Mouse (Mus musculus): Measurements from ENCODE around the gene Apaf1. TPM values are rescaled to one million over a fixed set of nuclear protein-coding genes. Genes with fewer than 3 reads are reported as not detected.
A peak's percentile ranks its signal among the peaks of the same experiment; 100 is the strongest.

Apaf1 gene
- polyA plus RNA-seq, 1 experiment from 2014 or later: 20.0 TPM

DNA sequence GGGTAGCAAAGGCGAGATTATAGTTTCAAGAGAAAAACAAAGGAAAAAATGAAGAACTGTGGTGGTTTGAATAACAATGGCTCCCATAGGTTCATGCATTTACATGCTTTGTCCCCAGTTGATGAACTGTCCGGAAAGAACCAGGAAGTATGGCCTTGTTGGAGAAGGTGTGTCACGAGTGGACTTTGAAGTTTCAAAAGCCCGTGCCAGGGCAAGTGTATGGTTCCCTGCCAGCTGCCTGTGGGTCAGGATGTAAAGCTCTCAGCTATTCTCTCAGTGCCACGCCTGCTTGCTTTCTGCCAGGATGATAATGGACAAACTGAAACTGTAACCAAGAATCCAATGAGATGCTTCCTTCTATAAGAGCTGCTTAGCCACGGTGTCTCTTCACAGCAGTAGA lies 20.2 kb downstream of the Apaf1 start:
- Histone ChIP-seq H3K9ac (ENCODE audit: low read depth, low read length) (no peak overlapping the region), H3K4me2 (no peak overlapping the region), H3K4me1 (replicated peaks; ENCODE audit: control insufficient read depth, insufficient read depth, low read length) (no peaks in the 10 kb centered on the region), H3K27ac (ENCODE audit: low read depth, low read length) (no peak overlapping the region), H3K27me3 (replicated peaks; ENCODE audit: control insufficient read depth, insufficient read depth, low read length) (no peaks in the 10 kb centered on the region), H3K36me3 (ENCODE audit: control insufficient read depth, insufficient read depth, low read length) (peaks cover 24% of the 10 kb centered on the region), H3K9me3 (ENCODE audit: control insufficient read depth, low read length) (no peaks in the 10 kb centered on the region), H3K4me3 (ENCODE audit: low read depth, low read length) (no peak overlapping the region)
- WGBS: 93% methylated on average over 6 of the region's 6 CpGs
- DNase-seq (ENCODE audit: low spot score): no peak
- no peak for ATAC-seq (replicated peaks; ENCODE audit: low FRiP score)

DNA sequence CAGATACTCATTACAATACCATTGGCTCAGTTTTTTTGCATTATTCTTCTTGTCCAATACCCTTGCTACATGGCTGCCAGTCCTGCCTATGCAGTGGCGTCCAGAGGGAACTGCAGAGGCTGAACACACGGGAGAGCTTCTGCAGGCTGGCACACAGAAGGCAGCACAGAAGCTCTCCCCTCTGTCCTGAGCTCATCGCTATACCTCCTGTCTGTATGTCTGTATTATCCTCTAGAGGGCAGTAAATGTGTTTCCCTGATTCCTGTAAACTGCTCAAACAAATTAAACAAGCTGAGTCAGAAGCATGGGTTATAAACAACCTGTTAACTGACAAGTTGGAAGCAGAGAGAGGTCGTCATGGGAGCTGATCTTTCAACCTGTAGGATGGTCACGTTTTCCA lies 21.8 kb downstream of the Apaf1 start:
- peak; percentile 49 for ATAC-seq (replicated peaks; ENCODE audit: low FRiP score)
- no peak overlapping the region for H3K9ac ChIP-seq (ENCODE audit: low read depth, low read length)
- H3K27me3 ChIP-seq (replicated peaks; ENCODE audit: control insufficient read depth, insufficient read depth, low read length): no peaks in the 10 kb centered on the region
- WGBS: 40% methylated on average over 5 of the region's 5 CpGs
- H3K4me2 ChIP-seq: no peak overlapping the region
- no peak overlapping the region for H3K4me3 ChIP-seq (ENCODE audit: low read depth, low read length)
- H3K36me3 ChIP-seq (ENCODE audit: control insufficient read depth, insufficient read depth, low read length): peaks cover 15% of the 10 kb centered on the region
- no peak for DNase-seq (ENCODE audit: low spot score)
- H3K4me1 ChIP-seq (replicated peaks; ENCODE audit: control insufficient read depth, insufficient read depth, low read length): no peaks in the 10 kb centered on the region
- H3K9me3 ChIP-seq (ENCODE audit: control insufficient read depth, low read length): no peaks in the 10 kb centered on the region
- no peak overlapping the region for H3K27ac ChIP-seq (ENCODE audit: low read depth, low read length)

DNA sequence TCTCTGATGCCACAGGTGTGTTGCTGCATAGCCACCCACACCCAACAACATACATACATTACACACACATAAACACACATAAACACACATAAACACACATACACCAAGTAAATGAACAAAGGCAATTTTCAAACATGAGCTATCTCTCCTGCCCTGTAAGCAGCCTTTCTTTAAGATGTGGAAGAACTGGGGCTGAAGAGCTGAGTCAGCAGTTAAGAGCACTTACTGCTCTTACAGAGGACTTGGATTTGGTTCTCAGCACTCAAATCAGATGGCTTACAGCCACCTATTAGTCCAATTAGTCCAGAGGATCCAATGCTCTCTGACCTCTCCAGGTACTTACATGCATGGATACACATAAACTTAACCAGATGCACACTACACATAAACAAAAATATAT lies 29.8 kb downstream of the Apaf1 start:
- H3K4me2 ChIP-seq: no peak overlapping the region
- no peak overlapping the region for H3K27ac ChIP-seq (ENCODE audit: low read depth, low read length)
- DNase-seq (ENCODE audit: low spot score) (no peak), ATAC-seq (replicated peaks; ENCODE audit: low FRiP score) (no peak)
- no peaks in the 10 kb centered on the region for H3K9me3 ChIP-seq (ENCODE audit: control insufficient read depth, low read length)
- H3K4me3 ChIP-seq (ENCODE audit: low read depth, low read length): no peak overlapping the region
- H3K4me1 ChIP-seq (replicated peaks; ENCODE audit: control insufficient read depth, insufficient read depth, low read length): no peaks in the 10 kb centered on the region
- no peaks in the 10 kb centered on the region for H3K27me3 ChIP-seq (replicated peaks; ENCODE audit: control insufficient read depth, insufficient read depth, low read length)
- peaks cover 9% of the 10 kb centered on the region for H3K36me3 ChIP-seq (ENCODE audit: control insufficient read depth, insufficient read depth, low read length)
- H3K9ac ChIP-seq (ENCODE audit: low read depth, low read length): no peak overlapping the region

DNA sequence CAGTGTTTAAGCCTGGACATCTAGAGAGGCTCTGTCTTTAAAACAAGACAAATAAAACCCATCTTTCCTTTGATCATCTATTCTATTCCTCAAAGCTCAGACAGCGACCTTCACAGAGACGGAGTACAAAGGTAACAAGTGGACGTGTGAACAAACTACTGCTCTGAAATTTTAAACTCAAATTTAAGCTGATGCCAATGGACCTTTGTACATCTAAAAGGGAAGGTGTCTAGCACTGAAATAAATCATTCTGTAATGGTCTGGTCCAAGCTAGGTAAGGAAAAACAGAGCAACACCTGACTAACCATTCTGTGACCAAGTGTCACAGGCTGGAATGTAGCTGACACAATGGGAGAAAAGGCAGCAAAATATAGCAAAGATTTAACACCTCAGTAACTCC lies 31.4 kb downstream of the Apaf1 start:
- H3K9me3 ChIP-seq (ENCODE audit: control insufficient read depth, low read length): no peaks in the 10 kb centered on the region
- H3K9ac ChIP-seq (ENCODE audit: low read depth, low read length): no peak overlapping the region
- no peak overlapping the region for H3K4me2 ChIP-seq
- H3K36me3 ChIP-seq (ENCODE audit: control insufficient read depth, insufficient read depth, low read length): peaks cover 11% of the 10 kb centered on the region
- no peak overlapping the region for H3K27ac ChIP-seq (ENCODE audit: low read depth, low read length)
- WGBS: 90% methylated on average over 3 of the region's 3 CpGs
- no peak overlapping the region for H3K4me3 ChIP-seq (ENCODE audit: low read depth, low read length)
- H3K27me3 ChIP-seq (replicated peaks; ENCODE audit: control insufficient read depth, insufficient read depth, low read length): no peaks in the 10 kb centered on the region
- ATAC-seq (replicated peaks; ENCODE audit: low FRiP score) (no peak), DNase-seq (ENCODE audit: low spot score) (no peak)
- no peaks in the 10 kb centered on the region for H3K4me1 ChIP-seq (replicated peaks; ENCODE audit: control insufficient read depth, insufficient read depth, low read length)

DNA sequence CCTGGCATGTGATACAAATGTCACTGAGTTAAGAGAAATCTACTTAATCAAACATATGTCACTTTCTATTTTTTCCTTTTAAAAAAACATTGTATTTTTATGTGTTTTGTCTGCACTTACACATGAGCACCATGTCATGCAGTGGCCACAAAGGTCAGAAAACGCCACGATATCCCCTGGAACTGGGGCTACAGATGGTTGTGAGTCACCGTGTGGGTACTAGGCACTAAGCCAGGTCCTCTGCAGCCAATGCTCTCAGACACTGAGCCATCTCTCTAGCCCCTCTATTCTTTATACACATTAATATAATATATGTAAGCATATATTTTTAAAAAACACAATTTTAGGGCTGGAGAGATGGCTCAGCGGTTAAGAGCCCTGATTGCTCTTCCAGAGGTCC lies 32.9 kb downstream of the Apaf1 start:
- no peaks in the 10 kb centered on the region for H3K27me3 ChIP-seq (replicated peaks; ENCODE audit: control insufficient read depth, insufficient read depth, low read length)
- H3K27ac ChIP-seq (ENCODE audit: low read depth, low read length): no peak overlapping the region
- no peak overlapping the region for H3K4me2 ChIP-seq
- DNase-seq (ENCODE audit: low spot score) (no peak), ATAC-seq (replicated peaks; ENCODE audit: low FRiP score) (no peak)
- no peak overlapping the region for H3K9ac ChIP-seq (ENCODE audit: low read depth, low read length)
- 91% methylated on average over 4 of the region's 4 CpGs for WGBS
- no peaks in the 10 kb centered on the region for H3K4me1 ChIP-seq (replicated peaks; ENCODE audit: control insufficient read depth, insufficient read depth, low read length)
- no peak overlapping the region for H3K4me3 ChIP-seq (ENCODE audit: low read depth, low read length)
- no peaks in the 10 kb centered on the region for H3K9me3 ChIP-seq (ENCODE audit: control insufficient read depth, low read length)
- peaks cover 9% of the 10 kb centered on the region; the same call in 1 of the 2 replicates for H3K36me3 ChIP-seq (ENCODE audit: control insufficient read depth, insufficient read depth, low read length)

DNA sequence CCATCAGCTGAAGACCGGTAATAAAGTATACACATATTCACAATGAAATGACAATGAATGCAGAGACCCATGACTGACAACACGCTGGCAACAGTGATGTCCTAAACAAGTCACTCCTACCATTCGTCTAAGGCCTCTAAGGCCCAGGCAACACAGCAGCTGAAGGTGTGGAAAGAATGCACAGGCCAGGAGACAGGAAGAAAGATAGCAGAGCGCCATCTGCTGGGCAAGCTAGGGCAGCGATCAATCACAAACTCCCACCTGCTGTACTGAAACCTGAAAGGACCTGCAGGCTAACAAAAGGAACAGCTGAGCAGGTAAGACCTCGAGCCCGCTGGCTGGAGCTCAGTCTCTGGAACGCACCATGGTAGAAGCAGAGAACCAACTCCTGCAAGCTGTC lies 48.6 kb downstream of the Apaf1 start:
- Histone ChIP-seq H3K4me3 (ENCODE audit: low read depth, low read length) (no peak overlapping the region), H3K27ac (ENCODE audit: low read depth, low read length) (no peak overlapping the region), H3K4me2 (no peak overlapping the region), H3K9ac (ENCODE audit: low read depth, low read length) (no peak overlapping the region), H3K36me3 (ENCODE audit: control insufficient read depth, insufficient read depth, low read length) (peaks cover 14% of the 10 kb centered on the region), H3K4me1 (replicated peaks; ENCODE audit: control insufficient read depth, insufficient read depth, low read length) (no peaks in the 10 kb centered on the region), H3K27me3 (replicated peaks; ENCODE audit: control insufficient read depth, insufficient read depth, low read length) (no peaks in the 10 kb centered on the region), H3K9me3 (ENCODE audit: control insufficient read depth, low read length) (no peaks in the 10 kb centered on the region)
- peak; percentile 39 for DNase-seq (ENCODE audit: low spot score)
- WGBS: 27% methylated on average over 8 of the region's 8 CpGs
- peak; percentile 69 for ATAC-seq (replicated peaks; ENCODE audit: low FRiP score)

DNA sequence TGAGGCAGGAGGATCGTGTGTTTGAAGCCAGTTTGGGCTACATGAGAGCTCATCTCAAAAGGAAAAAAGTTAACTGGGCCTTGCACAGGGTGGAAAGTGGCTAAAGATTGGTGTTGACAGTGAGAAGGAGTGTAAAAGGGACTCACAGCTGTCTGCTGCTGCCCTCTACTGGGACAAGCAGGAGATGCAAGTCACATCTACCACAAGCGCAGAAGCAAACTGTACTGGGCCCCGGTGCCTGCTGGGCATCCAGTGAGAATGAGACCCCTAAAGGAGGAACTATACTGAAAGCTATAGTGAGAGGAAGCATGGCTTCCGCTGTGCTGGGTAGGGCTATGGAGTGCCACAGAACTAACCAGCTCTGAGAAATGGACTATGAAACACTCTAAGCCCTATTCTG lies 50.2 kb downstream of the Apaf1 start:
- Histone ChIP-seq H3K9me3 (ENCODE audit: control insufficient read depth, low read length) (no peaks in the 10 kb centered on the region), H3K36me3 (ENCODE audit: control insufficient read depth, insufficient read depth, low read length) (peaks cover 4% of the 10 kb centered on the region; the same call in 1 of the 2 replicates), H3K27me3 (replicated peaks; ENCODE audit: control insufficient read depth, insufficient read depth, low read length) (no peaks in the 10 kb centered on the region), H3K4me2 (no peak overlapping the region), H3K9ac (ENCODE audit: low read depth, low read length) (no peak overlapping the region), H3K4me1 (replicated peaks; ENCODE audit: control insufficient read depth, insufficient read depth, low read length) (no peaks in the 10 kb centered on the region), H3K4me3 (ENCODE audit: low read depth, low read length) (no peak overlapping the region), H3K27ac (ENCODE audit: low read depth, low read length) (no peak overlapping the region)
- peak; percentile 46 for DNase-seq (ENCODE audit: low spot score)
- 17% methylated on average over 4 of the region's 4 CpGs for WGBS
- peak; percentile 68 for ATAC-seq (replicated peaks; ENCODE audit: low FRiP score)

DNA sequence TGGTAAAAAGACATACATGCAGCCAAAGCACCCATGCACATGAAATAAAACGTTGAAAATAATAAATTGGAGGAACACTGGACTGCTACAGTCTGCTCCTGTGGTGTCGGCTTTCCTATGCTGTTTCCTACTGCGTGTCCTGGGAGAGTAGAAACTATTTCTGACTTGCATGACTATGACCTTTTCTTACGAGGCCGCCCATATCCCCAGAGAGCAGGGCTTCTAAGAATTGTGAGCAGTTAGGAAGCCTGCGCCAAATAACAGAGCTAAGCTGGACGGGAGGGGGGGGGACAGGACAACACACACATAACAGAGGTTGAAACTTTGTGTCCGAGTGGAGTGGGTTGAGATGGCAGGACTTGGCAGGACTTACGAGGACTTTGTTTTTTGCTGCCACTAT lies 51.4 kb downstream of the Apaf1 start:
- Histone ChIP-seq H3K9ac (ENCODE audit: low read depth, low read length) (no peak overlapping the region), H3K4me3 (ENCODE audit: low read depth, low read length) (no peak overlapping the region), H3K36me3 (ENCODE audit: control insufficient read depth, insufficient read depth, low read length) (peaks cover 4% of the 10 kb centered on the region; the same call in 1 of the 2 replicates), H3K27me3 (replicated peaks; ENCODE audit: control insufficient read depth, insufficient read depth, low read length) (no peaks in the 10 kb centered on the region), H3K9me3 (ENCODE audit: control insufficient read depth, low read length) (no peaks in the 10 kb centered on the region), H3K27ac (ENCODE audit: low read depth, low read length) (no peak overlapping the region), H3K4me2 (no peak overlapping the region), H3K4me1 (replicated peaks; ENCODE audit: control insufficient read depth, insufficient read depth, low read length) (no peaks in the 10 kb centered on the region)
- ATAC-seq (replicated peaks; ENCODE audit: low FRiP score): no peak
- 87% methylated on average over 9 of the region's 9 CpGs for WGBS
- DNase-seq (ENCODE audit: low spot score): no peak

DNA sequence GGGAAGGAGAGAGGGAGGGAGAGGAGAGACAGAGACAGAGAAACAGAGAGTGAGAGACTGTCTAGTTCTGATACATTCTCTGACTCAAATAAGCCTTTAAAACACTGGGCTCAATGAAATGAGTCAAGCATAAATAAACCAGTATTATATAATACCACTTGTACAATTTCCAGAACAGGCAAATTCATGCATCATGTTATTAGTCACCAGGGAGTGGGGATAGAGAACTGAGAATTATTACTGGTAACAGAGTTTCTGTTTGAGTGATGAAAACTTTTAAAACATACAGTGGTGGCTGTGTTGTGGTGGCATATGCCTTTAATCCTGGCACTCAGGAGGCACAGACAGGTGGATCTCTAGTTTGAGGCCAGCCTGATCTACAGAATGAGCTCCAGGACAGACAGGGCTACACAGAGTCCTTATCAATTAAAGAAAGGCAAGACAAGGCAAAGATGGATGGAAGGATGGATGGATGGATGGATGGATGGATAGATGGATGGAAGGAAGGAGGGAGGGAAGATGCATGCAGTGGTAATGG lies 53.5 kb downstream of the Apaf1 start:
- Histone ChIP-seq H3K4me2 (no peak overlapping the region), H3K9me3 (ENCODE audit: control insufficient read depth, low read length) (no peaks in the 10 kb centered on the region), H3K4me1 (replicated peaks; ENCODE audit: control insufficient read depth, insufficient read depth, low read length) (no peaks in the 10 kb centered on the region), H3K9ac (ENCODE audit: low read depth, low read length) (no peak overlapping the region), H3K27me3 (replicated peaks; ENCODE audit: control insufficient read depth, insufficient read depth, low read length) (no peaks in the 10 kb centered on the region), H3K27ac (ENCODE audit: low read depth, low read length) (no peak overlapping the region), H3K36me3 (ENCODE audit: control insufficient read depth, insufficient read depth, low read length) (peaks cover 4% of the 10 kb centered on the region; the same call in 1 of the 2 replicates), H3K4me3 (ENCODE audit: low read depth, low read length) (no peak overlapping the region)
- no peak for DNase-seq (ENCODE audit: low spot score)
- no peak for ATAC-seq (replicated peaks; ENCODE audit: low FRiP score)

Data from liver, embryonic 11.5 days (tissue).